Mouse (Mus musculus): Measurements from ENCODE around the gene Gm4858.
"Not testable (repeated sequence)": the region's sequence is repeated elsewhere in the genome, so short reads cannot be mapped to it uniquely, and the experiment has no call there.

Gene Gm4858

DNA sequence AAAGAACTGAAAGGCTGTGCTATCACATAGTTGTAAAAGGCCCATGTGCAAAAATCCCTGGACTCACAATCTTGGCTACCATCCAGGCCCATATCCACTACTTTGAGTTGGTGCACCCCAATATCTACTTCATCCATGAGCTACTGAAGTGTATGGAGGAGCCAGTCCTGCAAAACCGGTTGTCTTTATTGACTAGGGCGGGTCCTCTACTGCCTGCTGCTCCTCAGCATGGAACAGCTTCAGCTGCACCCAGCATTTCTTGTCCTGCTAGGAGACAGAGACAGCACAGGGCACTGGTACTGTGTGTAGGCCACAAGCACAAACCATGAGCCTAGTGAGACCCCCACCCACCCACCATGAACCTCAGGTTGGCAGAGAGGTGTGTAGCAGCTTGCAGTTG lies 18.0 kb downstream of the Gm4858 start:
- H3K9me3 ChIP-seq (ENCODE audit: low read length): no peaks in the 10 kb centered on the region
- H3K27me3 ChIP-seq (ENCODE audit: insufficient read depth, low read length): no peaks in the 10 kb centered on the region
- H3K4me1 ChIP-seq (replicated peaks; ENCODE audit: low read depth, low read length): no peaks in the 10 kb centered on the region
- TF ChIP-seq CTCF (conservative IDR thresholded peaks at IDR 0.05; ENCODE audit: low read length): no peak
- no peak for TF ChIP-seq POU5F1 (IDR thresholded peaks at IDR 0.05; ENCODE audit: borderline replicate concordance, low read length)
- TF ChIP-seq NANOG (IDR thresholded peaks at IDR 0.05; ENCODE audit: borderline replicate concordance, low read length): no peak
- no peaks in the 10 kb centered on the region for H3K36me3 ChIP-seq (ENCODE audit: insufficient read depth, low read length)
- no peak overlapping the region for H3K4me3 ChIP-seq (replicated peaks; ENCODE audit: low read length)

DNA sequence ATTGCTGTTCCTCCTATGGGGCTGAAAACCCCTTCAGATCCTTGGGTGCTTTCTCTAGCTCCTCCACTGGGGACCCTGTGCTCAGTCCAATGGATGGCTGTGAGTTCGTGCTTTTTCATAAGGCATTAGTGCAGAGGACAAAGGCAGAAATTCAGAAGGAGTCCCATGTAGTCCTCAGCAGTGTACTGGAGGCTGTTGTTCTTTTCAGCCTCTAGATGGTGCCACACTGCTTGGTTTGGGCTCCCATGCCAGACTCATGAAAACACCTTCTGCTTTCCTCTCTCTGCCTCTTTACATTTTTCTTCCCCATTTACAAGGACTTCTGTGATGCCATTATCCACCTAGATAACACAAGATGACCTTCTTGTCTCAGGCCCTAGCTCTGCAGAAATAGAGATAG lies 25.0 kb downstream of the Gm4858 start:
- H3K36me3 ChIP-seq (ENCODE audit: insufficient read depth, low read length); H3K4me1 ChIP-seq (replicated peaks; ENCODE audit: low read depth, low read length); H3K27me3 ChIP-seq (ENCODE audit: insufficient read depth, low read length); H3K4me3 ChIP-seq (replicated peaks; ENCODE audit: low read length); H3K9me3 ChIP-seq (ENCODE audit: low read length): not testable (repeated sequence)
- TF ChIP-seq CTCF (conservative IDR thresholded peaks at IDR 0.05; ENCODE audit: low read length): peak; percentile 24

DNA sequence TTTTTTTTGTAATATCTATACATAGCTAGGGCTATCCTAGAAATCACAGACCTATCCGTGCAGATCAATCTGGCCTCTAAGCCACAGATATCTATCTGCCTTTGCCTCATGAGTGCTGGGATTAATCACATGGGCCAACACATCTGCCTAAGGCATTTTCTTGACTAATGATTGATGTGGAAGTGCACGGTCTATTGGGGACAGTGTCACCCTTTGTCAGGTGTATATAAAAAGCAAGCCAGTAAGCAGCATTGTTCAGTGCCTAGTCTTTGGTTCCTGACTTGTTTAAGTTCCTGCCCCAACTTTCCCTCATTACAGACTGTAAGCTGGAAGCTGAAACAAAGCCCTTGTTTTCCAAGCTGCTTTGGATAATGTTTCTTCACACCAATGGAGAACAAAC lies 27.8 kb downstream of the Gm4858 start:
- Histone ChIP-seq H3K36me3 (ENCODE audit: insufficient read depth, low read length) (no peaks in the 10 kb centered on the region), H3K4me3 (replicated peaks; ENCODE audit: low read length) (no peak overlapping the region), H3K27me3 (ENCODE audit: insufficient read depth, low read length) (no peaks in the 10 kb centered on the region), H3K9me3 (ENCODE audit: low read length) (no peaks in the 10 kb centered on the region), H3K4me1 (replicated peaks; ENCODE audit: low read depth, low read length) (no peaks in the 10 kb centered on the region)
- TF ChIP-seq NANOG (IDR thresholded peaks at IDR 0.05; ENCODE audit: borderline replicate concordance, low read length): no peak
- TF ChIP-seq POU5F1 (IDR thresholded peaks at IDR 0.05; ENCODE audit: borderline replicate concordance, low read length): no peak
- TF ChIP-seq CTCF (conservative IDR thresholded peaks at IDR 0.05; ENCODE audit: low read length): no peak

DNA sequence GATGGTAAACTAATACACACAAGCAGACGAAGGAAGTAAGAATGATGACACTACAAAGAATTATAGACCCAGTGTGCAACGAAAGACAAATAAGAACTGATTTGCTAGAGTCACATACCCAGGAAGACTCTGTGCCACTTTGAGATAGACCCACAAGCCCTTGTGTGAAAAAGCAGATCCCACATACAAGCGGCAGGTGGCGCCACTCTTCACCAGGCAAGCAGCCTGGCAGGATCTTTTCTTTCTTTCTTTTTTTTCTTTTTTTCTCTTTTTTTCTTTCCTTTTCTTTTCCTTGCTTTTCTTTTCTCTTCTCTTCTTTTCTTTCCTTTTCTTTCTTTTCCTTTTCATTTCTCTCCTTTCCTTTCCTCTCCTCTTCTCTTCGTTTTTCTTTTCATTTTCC lies 43.0 kb downstream of the Gm4858 start:
- Histone ChIP-seq H3K4me1 (replicated peaks; ENCODE audit: low read depth, low read length) (no peaks in the 10 kb centered on the region), H3K27me3 (ENCODE audit: insufficient read depth, low read length) (0 out of 2 replicates have a peak, but pooled peaks cover 3% of the 10 kb centered on the region), H3K36me3 (ENCODE audit: insufficient read depth, low read length) (no peaks in the 10 kb centered on the region), H3K9me3 (ENCODE audit: low read length) (no peaks in the 10 kb centered on the region), H3K4me3 (replicated peaks; ENCODE audit: low read length) (no peak overlapping the region)
- TF ChIP-seq POU5F1 (IDR thresholded peaks at IDR 0.05; ENCODE audit: borderline replicate concordance, low read length): no peak
- TF ChIP-seq CTCF (conservative IDR thresholded peaks at IDR 0.05; ENCODE audit: low read length): peak; percentile 62
- TF ChIP-seq NANOG (IDR thresholded peaks at IDR 0.05; ENCODE audit: borderline replicate concordance, low read length): no peak

DNA sequence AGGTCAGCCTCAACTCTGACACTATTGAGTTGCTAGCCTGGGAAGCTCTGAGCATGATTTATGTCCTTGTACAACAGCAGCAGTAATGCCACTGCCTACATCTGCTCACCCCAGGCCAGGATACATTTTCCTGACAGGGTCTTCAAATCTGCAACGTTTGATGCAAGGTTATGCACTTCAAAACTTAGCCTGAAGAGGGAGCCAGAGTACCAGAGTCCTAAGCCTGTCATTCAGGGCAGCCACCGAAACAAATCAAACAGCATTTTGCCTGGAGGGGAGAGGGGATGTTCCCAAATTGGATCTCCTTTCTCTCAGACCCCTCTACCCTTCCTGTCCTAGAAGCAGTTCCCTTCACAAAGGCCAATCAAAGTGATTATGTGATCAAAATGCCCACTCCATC lies 45.9 kb downstream of the Gm4858 start:
- TF ChIP-seq NANOG (IDR thresholded peaks at IDR 0.05; ENCODE audit: borderline replicate concordance, low read length) (no peak), POU5F1 (IDR thresholded peaks at IDR 0.05; ENCODE audit: borderline replicate concordance, low read length) (no peak), CTCF (conservative IDR thresholded peaks at IDR 0.05; ENCODE audit: low read length) (peak; percentile 71)
- H3K36me3 ChIP-seq (ENCODE audit: insufficient read depth, low read length): no peaks in the 10 kb centered on the region
- H3K4me3 ChIP-seq (replicated peaks; ENCODE audit: low read length): no peak overlapping the region
- H3K4me1 ChIP-seq (replicated peaks; ENCODE audit: low read depth, low read length): no peaks in the 10 kb centered on the region
- 0 out of 2 replicates have a peak, but pooled peaks cover 3% of the 10 kb centered on the region for H3K27me3 ChIP-seq (ENCODE audit: insufficient read depth, low read length)
- no peaks in the 10 kb centered on the region for H3K9me3 ChIP-seq (ENCODE audit: low read length)

DNA sequence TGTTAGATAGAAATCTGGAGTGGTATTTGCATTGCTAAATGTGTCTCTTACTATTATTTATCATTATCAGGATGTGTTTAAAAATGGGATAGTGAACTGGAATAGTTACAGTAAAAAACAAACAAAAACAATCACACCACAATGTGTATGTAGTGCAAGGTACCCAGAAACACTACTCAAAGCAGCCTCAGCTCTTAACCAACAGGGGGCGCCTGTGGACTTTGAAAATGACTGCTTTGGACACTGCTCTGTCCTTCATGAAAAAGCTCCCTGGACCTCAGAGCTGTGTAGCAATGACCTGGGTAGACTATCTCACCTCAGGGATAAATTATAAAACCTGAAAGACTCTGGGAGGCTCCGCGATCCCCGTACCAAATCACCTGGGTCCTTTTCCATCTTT lies 50.5 kb downstream of the Gm4858 start:
- Histone ChIP-seq H3K27me3 (ENCODE audit: insufficient read depth, low read length) (peaks cover 9% of the 10 kb centered on the region), H3K4me3 (replicated peaks; ENCODE audit: low read length) (no peak overlapping the region), H3K36me3 (ENCODE audit: insufficient read depth, low read length) (no peaks in the 10 kb centered on the region), H3K4me1 (replicated peaks; ENCODE audit: low read depth, low read length) (no peaks in the 10 kb centered on the region), H3K9me3 (ENCODE audit: low read length) (no peaks in the 10 kb centered on the region)
- TF ChIP-seq POU5F1 (IDR thresholded peaks at IDR 0.05; ENCODE audit: borderline replicate concordance, low read length) (no peak), CTCF (conservative IDR thresholded peaks at IDR 0.05; ENCODE audit: low read length) (peak; percentile 64), NANOG (IDR thresholded peaks at IDR 0.05; ENCODE audit: borderline replicate concordance, low read length) (no peak)
